Mouse (Mus musculus) cerebellum, adult (tissue): ENCODE measurements around the gene Mmel1.

Source experiments
- ATAC-seq: cut with Nextera tagmentation; 2 replicates; pipeline ENCODE4 v1.9.2; 2017; ENCODE audit warnings: mild to moderate bottlenecking, moderate library complexity, mixed read lengths; ENCODE audit not compliant: insufficient number of reproducible peaks, low FRiP score, low TSS enrichment

Mmel1 gene

GRCm38 (mm10) chr4:154869440-154869839, at the start of gene Mmel1:
Mmel1 (plus strand) TSS chr4:154869585.
- no peak for ATAC-seq

DNA sequence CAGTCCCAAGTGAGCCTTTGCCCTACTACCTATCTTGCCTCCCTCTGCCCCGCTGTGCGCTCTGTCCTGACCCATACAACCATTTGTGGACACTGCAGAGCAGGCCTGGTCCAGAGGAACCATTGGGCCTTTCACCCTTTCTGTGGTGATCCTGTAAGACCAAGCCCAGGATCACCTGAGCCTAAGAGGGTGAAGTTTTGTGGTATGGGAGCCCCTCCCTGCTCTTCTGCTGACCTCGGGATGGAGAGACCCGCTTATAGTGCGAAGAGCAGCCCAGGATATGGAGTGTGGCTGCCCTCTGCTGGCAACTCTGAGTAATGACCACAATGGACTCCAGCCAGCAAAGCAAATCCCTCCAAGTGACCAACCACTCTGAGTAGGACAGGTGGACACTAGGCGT, 43.7 kb upstream of the Mmel1 start:
- ATAC-seq = peak; percentile 46; the same call in 1 of the 2 replicates

- ATAC-seq = no peak
These were observed 43.2 kb upstream of the Mmel1 start for GRCm38 (mm10) chr4:154826224-154826623.

DNA sequence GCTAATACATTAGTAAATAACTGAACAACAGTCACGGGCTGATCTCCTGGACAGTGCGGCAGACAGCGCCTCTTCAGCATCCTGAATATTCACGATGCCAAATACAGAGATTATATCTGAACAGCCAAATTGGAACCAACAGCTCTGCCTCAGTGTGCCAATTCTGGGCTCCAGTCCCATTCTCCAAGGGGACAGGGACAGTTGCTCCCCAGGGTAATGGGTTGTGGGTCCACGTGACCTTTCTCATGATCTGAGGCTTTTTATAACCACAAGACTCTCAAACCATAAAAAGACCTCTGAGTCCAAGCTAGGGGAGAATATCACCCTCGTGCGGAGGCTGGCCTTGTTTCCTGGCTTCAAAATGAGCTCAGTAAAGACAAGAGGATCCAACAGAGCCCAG, 42.2 kb upstream of the Mmel1 start:
- ATAC-seq = peak; percentile 21; the same call in 1 of the 2 replicates

GRCm38 (mm10) chr4:154827861-154828610, 41.3 kb upstream of the Mmel1 start:
- ATAC-seq = no peak

GRCm38 (mm10) chr4:154831915-154832573, 37.3 kb upstream of the Mmel1 start:
- no peak for ATAC-seq

GRCm38 (mm10) chr4:154836183-154836915, 33.0 kb upstream of the Mmel1 start:
- ATAC-seq = no peak

GRCm38 (mm10) chr4:154837170-154837569, 32.2 kb upstream of the Mmel1 start, which contains the start of gene Ttc34:
Ttc34 (plus strand) TSS chr4:154837459.
- ATAC-seq = 0 out of 2 replicates have a peak, but pooled peaks have one; percentile 45

DNA sequence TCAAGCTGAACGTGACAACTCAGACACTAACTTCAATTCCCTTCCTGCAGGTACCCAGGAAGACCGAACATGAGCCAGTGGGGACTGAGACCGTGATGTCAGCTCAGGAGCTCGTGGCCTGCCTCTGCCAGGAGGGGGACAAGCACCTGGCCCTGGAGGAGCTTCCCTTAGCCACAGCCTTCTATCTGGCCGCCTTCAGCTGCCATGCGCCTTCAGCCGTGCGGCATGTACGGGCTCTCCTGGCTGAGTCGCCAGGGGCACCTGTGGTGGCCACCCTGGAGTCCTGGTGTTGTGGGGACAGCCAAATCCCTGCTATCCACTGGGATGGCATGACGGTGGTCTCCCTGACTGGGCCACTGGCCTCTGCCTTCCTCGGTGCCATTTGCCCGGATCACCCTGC, 30.6 kb upstream of the Mmel1 start:
- no peak for ATAC-seq

DNA sequence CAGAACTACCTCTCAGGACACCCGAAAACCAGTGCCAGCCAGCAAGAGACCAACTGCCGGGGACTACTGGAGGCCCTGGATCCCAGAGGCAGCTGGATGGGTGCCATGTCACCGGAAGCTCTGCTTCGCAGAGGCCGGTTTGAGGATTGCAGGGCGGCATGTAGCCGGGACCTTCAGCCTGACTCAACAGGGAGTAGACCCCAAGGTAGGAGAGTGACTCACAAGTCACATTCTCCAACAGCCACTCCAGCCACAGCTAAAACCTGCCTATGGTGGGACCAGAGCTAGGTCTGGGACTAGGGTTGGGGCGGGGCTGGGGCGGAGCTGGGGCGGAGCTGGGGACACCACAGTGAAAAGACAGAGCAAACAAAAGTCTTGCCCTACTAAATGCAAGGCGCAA, 30.0 kb upstream of the Mmel1 start:
- no peak for ATAC-seq

- no peak for ATAC-seq
These were observed 16.7 kb upstream of the Mmel1 start for GRCm38 (mm10) chr4:154852696-154853095.

DNA sequence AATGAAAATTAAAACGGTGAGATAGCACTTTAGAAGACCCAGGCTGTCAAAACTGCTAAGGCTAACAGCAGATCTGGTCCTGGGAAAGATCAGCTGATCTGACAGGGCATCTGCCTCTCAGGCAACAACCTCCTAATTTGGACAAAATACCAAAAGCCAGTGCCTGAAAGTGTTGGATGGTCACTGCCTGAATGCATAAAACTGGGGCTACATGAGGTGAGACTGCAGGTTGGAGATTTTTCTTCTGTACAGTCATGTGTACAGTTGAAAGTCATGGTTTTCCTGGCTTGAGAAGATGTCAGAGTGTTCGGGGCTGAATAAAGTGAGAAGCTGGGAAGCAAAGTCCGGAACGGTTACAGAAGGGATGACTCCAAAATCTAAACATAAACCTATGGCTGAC, 15.5 kb upstream of the Mmel1 start:
- no peak for ATAC-seq

GRCm38 (mm10) chr4:154854676-154855345, 14.6 kb upstream of the Mmel1 start:
- ATAC-seq = no peak

- ATAC-seq = peak; percentile 90
These were observed 13.5 kb upstream of the Mmel1 start for GRCm38 (mm10) chr4:154855721-154856479.

- ATAC-seq = no peak
These were observed 12.9 kb upstream of the Mmel1 start for GRCm38 (mm10) chr4:154856480-154856837.

DNA sequence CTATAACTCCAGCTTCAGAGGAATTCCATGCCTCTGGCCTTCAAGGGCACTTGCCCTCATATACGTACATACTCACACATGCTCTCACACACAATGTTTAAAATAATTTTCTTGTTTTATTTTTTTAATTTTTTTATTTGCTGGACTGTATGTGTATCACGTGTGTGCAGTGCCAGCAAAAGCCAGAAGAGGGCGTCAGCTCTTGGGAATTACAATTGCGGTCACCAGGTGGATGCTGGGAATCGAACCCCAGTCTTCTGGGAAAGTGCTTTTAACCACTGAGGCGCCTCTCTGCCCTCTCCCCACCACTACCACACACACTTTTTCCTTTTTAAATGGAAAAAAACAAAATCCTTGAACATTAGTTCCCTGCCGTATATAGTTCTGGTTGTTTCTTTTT, 12.5 kb upstream of the Mmel1 start:
- no peak for ATAC-seq

DNA sequence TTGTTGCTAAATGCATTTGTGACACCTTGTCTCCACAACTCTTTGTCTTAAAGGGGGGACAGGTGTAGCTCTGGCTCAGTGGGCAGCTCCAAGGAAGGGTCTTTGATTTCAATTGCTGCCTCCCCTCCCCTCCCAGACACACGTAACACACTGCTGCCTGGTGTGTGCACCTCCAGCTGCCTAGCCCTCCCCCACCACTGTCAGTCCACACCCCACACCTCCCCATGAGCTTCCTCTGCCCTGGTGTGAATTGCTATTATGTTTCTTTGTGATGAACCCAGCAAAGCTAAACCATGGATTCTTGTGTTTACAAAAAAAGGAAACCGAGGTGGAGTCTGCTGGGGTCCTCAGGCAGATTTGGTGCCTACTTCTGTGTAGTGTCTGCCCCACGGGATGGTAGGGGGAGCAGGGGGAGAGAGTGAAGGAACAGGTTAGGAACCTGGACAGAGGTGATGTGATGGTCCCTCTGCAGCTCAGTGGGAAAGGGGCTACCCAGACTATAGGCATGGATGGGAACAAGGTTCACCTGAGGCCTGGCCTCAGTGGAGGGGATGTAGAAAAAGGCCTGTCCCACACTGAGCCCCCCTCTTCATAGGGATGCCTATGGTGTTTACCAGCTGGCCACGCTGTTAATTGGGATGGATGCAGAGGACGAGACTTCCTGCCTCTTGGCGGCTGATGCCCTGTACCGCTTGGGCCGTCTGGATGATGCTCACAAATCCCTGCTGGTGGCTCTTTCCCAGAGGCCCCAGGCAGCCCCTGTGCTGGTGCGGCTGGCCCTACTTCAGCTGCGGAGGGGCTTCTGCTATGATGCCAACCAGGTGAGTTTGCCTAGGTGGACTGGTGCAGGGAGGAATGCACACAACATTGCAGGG, 11.8 kb upstream of the Mmel1 start:
- no peak for ATAC-seq

- ATAC-seq = no peak
These were observed 10.8 kb upstream of the Mmel1 start for GRCm38 (mm10) chr4:154858601-154859000.

GRCm38 (mm10) chr4:154861967-154862366, 7.4 kb upstream of the Mmel1 start:
- no peak for ATAC-seq
